Mouse (Mus musculus) embryonic fibroblast, embryonic 13.5 days (primary cell): ENCODE data around the gene Atg7. TPM values are rescaled to one million over a fixed set of nuclear protein-coding genes. Genes with fewer than 3 reads are reported as not detected.
A peak's percentile ranks its signal among the peaks of the same experiment; 100 is the strongest.

ENCODE experiments used
- H3K27ac ChIP-seq: 2 replicates; pipeline ENCODE4 v1.5.1; 2012; ENCODE audit warnings: low read length, control low read depth, inconsistent platforms; ENCODE audit not compliant: insufficient read depth
- H3K4me1 ChIP-seq: 2 replicates; pipeline ENCODE4 v1.6.1; 2011; ENCODE audit warnings: low read length; ENCODE audit not compliant: control insufficient read depth, insufficient read depth
- H3K4me3 ChIP-seq: 2 replicates; pipeline ENCODE4 v1.5.1; 2011; ENCODE audit warnings: mild to moderate bottlenecking, control low read depth, low read length; ENCODE audit not compliant: insufficient read depth
- CTCF ChIP-seq: IDR thresholded peaks from 2 replicates; pipeline ENCODE4 v1.5.1; 2011; ENCODE audit warnings: mild to moderate bottlenecking, control low read depth, low read length, moderate library complexity, borderline replicate concordance; ENCODE audit not compliant: insufficient read depth
- POLR2A ChIP-seq: IDR thresholded peaks from 2 replicates; pipeline ENCODE4 v1.6.1; 2011; ENCODE audit warnings: low read depth, mild to moderate bottlenecking, control low read depth, low read length, moderate library complexity
- polyA plus RNA-seq: library from polyadenylated mRNA; stranded (reverse); fragments of >200 nt; gene quantifications from 2 replicates; pipeline ENCODE4 v1.2.4, GENCODE M21; 2011; ENCODE audit warnings: low read depth; ENCODE audit not compliant: missing spikeins, insufficient read length

Atg7 gene
- polyA plus RNA-seq, 1 experiment = 14.8 TPM

- TF ChIP-seq POLR2A (no peak), CTCF (no peak)
- H3K27ac ChIP-seq = no peak overlapping the region
- peaks cover 15% of the 10 kb centered on the region; the same call in 1 of the 2 replicates for H3K4me1 ChIP-seq
- no peak overlapping the region for H3K4me3 ChIP-seq
These were observed 135.0 kb downstream of the Atg7 start for GRCm38 (mm10) chr6:114777872-114778271.

- Histone ChIP-seq H3K27ac (no peak overlapping the region), H3K4me3 (no peak overlapping the region), H3K4me1 (peaks cover 15% of the 10 kb centered on the region; the same call in 1 of the 2 replicates)
- no peak for TF ChIP-seq POLR2A
- TF ChIP-seq CTCF = no peak
These were observed 135.8 kb downstream of the Atg7 start for GRCm38 (mm10) chr6:114778650-114779049.

DNA sequence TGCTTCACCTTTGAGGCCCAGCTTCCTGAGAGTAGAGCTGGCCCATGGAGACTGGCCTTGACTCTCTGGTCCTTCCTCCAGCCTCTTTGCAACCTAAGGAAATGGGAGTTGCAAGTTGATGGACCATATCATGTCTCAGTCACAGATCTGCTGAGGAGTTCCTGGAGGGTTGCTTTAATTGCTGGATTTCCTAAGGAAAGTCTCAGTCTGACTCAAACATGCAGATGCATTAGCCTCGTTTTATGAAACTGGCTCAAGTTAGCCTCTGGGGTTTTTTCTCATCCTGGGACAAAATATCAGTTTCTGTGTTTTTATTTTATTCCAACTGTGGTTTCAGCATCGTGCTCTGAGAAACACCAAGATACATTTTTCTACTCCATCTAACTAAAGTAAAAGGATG lies 137.7 kb downstream of the Atg7 start:
- Histone ChIP-seq H3K4me3 (no peak overlapping the region), H3K27ac (no peak overlapping the region; the same call in 1 of the 2 replicates), H3K4me1 (peaks cover 15% of the 10 kb centered on the region; the same call in 1 of the 2 replicates)
- TF ChIP-seq CTCF (no peak), POLR2A (no peak)

- TF ChIP-seq POLR2A = no peak
- TF ChIP-seq CTCF = no peak
These were observed 138.7 kb downstream of the Atg7 start for GRCm38 (mm10) chr6:114781415-114782240.

DNA sequence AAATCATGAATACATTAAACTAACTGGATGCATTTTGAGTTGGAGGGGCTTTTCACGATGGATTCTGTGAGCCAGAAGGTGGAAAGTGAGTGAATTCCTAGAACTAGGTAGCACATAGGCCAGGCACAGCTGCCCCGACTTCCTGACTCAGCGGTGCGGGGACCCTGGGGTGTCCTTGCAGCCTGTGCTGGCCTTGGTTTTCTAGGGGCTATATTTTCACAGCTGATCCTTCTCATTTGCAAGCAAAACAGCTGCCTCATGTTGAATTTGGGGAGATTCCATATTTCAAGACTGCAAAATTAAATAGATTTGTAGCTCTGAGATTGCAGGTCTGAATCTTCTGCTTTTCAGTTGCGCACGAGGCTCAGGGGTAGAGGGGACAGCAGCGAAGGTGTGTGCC lies 139.6 kb downstream of the Atg7 start:
- Histone ChIP-seq H3K4me1 (peaks cover 19% of the 10 kb centered on the region), H3K4me3 (no peak overlapping the region), H3K27ac (no peak overlapping the region; the same call in 1 of the 2 replicates)
- TF ChIP-seq POLR2A (no peak), CTCF (no peak)

More at GRCm38 (mm10) chr6:114781415-114782240, 138.7 kb downstream of the Atg7 start:
- Histone ChIP-seq H3K4me3 (no peak overlapping the region), H3K4me1 (peaks cover 15% of the 10 kb centered on the region; the same call in 1 of the 2 replicates), H3K27ac (peak overlapping the region; percentile 29)

DNA sequence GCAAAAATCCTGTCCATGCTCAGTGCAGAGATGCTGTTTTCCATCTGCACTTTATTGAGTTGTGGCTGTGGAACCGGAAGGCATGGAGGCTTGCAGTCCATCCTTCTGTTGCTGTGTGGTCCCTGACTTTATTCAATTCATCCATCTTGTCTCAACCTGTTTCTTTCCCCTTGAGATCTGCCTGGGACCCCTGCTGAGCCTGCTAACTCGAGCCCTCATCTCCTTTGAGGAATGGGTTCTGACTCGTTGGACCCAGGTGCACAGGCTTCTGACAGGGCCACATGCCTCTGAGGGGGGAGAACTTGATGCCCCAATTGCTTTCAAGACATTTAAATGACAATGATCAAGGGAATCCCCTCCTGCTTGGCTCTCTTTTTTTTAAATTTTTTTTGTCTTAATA lies 143.6 kb downstream of the Atg7 start:
- Histone ChIP-seq H3K4me1 (peaks cover 18% of the 10 kb centered on the region), H3K4me3 (no peak overlapping the region), H3K27ac (no peak overlapping the region)
- TF ChIP-seq POLR2A (no peak), CTCF (no peak)

DNA sequence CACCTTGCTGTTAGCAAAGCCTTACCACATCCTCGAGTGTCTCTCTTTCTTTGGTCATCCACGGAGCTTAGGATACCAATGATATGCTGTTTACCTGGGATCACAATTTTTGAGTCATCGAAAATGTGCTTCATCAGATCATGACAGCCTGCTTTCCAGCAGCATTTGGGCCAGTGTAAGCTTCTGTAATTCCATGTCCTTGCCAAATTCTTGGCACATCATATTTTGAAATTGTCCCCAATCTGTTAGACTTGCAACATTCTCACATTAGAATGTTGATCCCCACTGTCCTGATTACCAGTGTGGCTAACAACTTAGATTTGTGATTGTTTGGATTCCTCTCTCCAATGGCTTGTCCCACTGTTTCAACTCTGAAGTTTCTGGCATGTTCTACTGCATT lies 144.7 kb downstream of the Atg7 start:
- H3K4me3 ChIP-seq = no peak overlapping the region
- peaks cover 13% of the 10 kb centered on the region for H3K4me1 ChIP-seq
- no peak overlapping the region for H3K27ac ChIP-seq
- no peak for TF ChIP-seq CTCF
- TF ChIP-seq POLR2A = no peak

DNA sequence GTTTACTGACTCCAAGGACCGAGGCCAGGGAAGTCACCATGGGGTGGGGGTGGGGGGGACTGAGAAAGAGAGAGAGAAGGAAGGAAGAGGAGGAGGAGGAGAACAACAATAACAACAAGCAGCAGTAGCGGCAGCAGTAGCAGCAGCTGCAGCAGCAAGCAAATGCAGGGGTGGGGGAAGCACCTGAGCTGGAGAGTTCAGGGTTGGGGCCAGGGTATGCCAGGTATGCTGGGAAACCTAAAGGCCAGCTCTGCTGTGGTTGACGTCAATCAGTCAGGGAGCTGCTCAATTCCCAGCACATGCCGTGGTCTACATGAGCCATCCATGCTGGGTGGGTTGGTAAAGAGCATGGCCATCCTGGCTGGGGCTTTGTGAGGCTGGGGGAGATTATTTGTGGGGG lies 145.8 kb downstream of the Atg7 start:
- H3K4me1 ChIP-seq = peaks cover 11% of the 10 kb centered on the region
- H3K27ac ChIP-seq = no peak overlapping the region
- H3K4me3 ChIP-seq = no peak overlapping the region
- TF ChIP-seq CTCF (no peak), POLR2A (no peak)

DNA sequence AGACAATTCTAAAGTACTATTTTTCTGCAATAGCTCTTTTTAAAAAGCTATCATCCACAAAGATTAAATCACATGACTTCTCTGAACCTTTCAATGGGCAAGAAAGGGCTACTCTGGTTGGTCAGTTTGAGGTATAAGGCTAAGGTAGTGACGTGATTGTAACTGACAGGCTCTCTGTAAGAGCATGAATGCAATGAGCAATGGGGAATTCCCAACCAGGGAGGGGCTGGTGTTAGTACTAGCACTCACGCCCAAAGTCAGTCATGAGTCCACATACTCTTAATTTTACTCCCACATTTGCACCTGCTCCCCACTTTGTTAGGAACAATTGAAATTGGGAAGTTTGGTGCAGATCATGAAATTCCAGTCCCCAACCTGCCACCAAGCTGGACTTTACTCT lies 147.2 kb downstream of the Atg7 start:
- TF ChIP-seq CTCF (no peak), POLR2A (no peak)
- Histone ChIP-seq H3K4me1 (peaks cover 13% of the 10 kb centered on the region), H3K4me3 (no peak overlapping the region), H3K27ac (no peak overlapping the region)

DNA sequence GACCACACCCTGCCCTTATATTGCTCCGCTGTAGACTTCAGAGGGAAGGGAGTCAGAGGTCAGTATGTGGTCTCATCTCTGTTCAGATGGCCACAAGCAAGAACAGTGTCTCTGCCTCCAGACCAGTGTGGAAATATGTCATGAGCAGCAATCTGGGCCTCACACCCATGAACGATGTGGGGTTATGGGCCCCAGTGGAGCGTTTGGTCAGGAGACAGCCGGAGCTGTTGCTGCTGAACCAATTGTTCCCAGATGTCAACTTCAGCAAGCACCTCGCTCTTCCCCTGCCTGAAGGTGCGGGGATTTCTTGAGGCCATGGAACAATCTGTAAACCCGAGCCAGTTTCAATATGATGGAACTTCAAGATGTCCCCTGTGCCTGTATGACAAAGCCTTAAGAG lies 148.0 kb downstream of the Atg7 start:
- TF ChIP-seq CTCF = no peak
- no peak for TF ChIP-seq POLR2A
- Histone ChIP-seq H3K4me1 (peaks cover 13% of the 10 kb centered on the region), H3K27ac (no peak overlapping the region), H3K4me3 (no peak overlapping the region)

- no peak for TF ChIP-seq POLR2A
- no peak for TF ChIP-seq CTCF
- Histone ChIP-seq H3K4me3 (no peak overlapping the region), H3K27ac (no peak overlapping the region), H3K4me1 (peaks cover 12% of the 10 kb centered on the region)
These were observed 148.9 kb downstream of the Atg7 start for GRCm38 (mm10) chr6:114791846-114792245.
